Mouse (Mus musculus) olfactory bulb, adult 2 months (tissue): ENCODE results near the gene Apod.

Experiments
- CTCF ChIP-seq: fragments of 200-500 bp; IDR thresholded peaks from 2 replicates; pipeline ENCODE4 v1.5.1; 2012; ENCODE audit warnings: low read depth, mild to moderate bottlenecking, low read length, moderate library complexity; ENCODE audit not compliant: insufficient read depth
- POLR2A ChIP-seq: fragments of 200-500 bp; IDR thresholded peaks from 2 replicates; pipeline ENCODE4 v1.6.1; 2012; ENCODE audit warnings: mild to moderate bottlenecking, low read depth, low read length, moderate library complexity; ENCODE audit not compliant: insufficient read depth

GRCm38 (mm10) chr16:31281981-31282380 is 32.6 kb downstream of the Apod start:
- TF ChIP-seq CTCF (no peak), POLR2A (no peak)
